Mouse (Mus musculus) adrenal gland, adult 2 months (tissue): ENCODE measurements around the gene Stox2. TPM values are rescaled to one million over a fixed set of nuclear protein-coding genes. Genes with fewer than 3 reads are reported as not detected.
"Not testable (repeated sequence)": the region's sequence is repeated elsewhere in the genome, so short reads cannot be mapped to it uniquely, and the experiment has no call there.

Experiments
- DNase-seq: peaks from one replicate; pipeline ENCODE4 v3.0.0; 2021
- long read RNA-seq: library from polyadenylated mRNA; stranded (forward); transcript quantifications from one replicate; pipeline ENCODE4 v2.0.0, GENCODE M21; 2021
- polyA plus RNA-seq: library from polyadenylated mRNA; depleted of rRNA; stranded (reverse); fragments of >200 nt; gene quantifications from 2 replicates; pipeline ENCODE4 v1.2.3, GENCODE M21; 2012; rRNA removed
- total RNA-seq, 2 experiments: library from RNA; stranded (reverse); gene quantifications; 2 replicates each; pipeline ENCODE4 v1.2.3; 2021

Gene Stox2
- 10 to 100 TPM in 1 of 2 experiments, 1 to 10 TPM in 1; 9.6 to 12.4 TPM for total RNA-seq
- 2.5 and 3.6 TPM in 2 replicates for polyA plus RNA-seq
- long read RNA-seq, partial matches to known transcripts, result 0 of 2 reads
- long read RNA-seq, other reads (novel, unspliced or antisense), result 2 of 2 reads

- no peak for DNase-seq
Observed at GRCm38 (mm10) chr8:47446312-47447046, at the start of gene Stox2. Gene Stox2, minus strand, starts transcription at chr8:47446362.

GRCm38 (mm10) chr8:47495428-47495827, 49.3 kb upstream of the Stox2 start:
- DNase-seq, result no peak

GRCm38 (mm10) chr8:47494602-47495153, 48.5 kb upstream of the Stox2 start:
- DNase-seq, result no peak

GRCm38 (mm10) chr8:47493106-47493505, 46.9 kb upstream of the Stox2 start:
- DNase-seq, result no peak

- no peak for DNase-seq
Observed at GRCm38 (mm10) chr8:47487231-47487630, 41.1 kb upstream of the Stox2 start.

- DNase-seq, result no peak
Observed at GRCm38 (mm10) chr8:47482354-47483071, 36.4 kb upstream of the Stox2 start.

- DNase-seq, result no peak
Observed at GRCm38 (mm10) chr8:47480039-47480438, 33.9 kb upstream of the Stox2 start.

GRCm38 (mm10) chr8:47461650-47462049, 15.5 kb upstream of the Stox2 start:
- peak; percentile 19 for DNase-seq

- no peak for DNase-seq
Observed at GRCm38 (mm10) chr8:47459216-47459749, 13.1 kb upstream of the Stox2 start.

- DNase-seq, result peak; percentile 14
Observed at GRCm38 (mm10) chr8:47458591-47458990, 12.4 kb upstream of the Stox2 start.

- not testable (repeated sequence) for DNase-seq
Observed at GRCm38 (mm10) chr8:47449211-47449610, 3.0 kb upstream of the Stox2 start.

GRCm38 (mm10) chr8:47439271-47439670, 6.9 kb downstream of the Stox2 start:
- no peak for DNase-seq

GRCm38 (mm10) chr8:47437976-47438375, 8.2 kb downstream of the Stox2 start:
- no peak for DNase-seq

- no peak for DNase-seq
Observed at GRCm38 (mm10) chr8:47435861-47436260, 10.3 kb downstream of the Stox2 start.

- no peak for DNase-seq
Observed at GRCm38 (mm10) chr8:47435412-47435811, 10.8 kb downstream of the Stox2 start.

- DNase-seq, result no peak
Observed at GRCm38 (mm10) chr8:47431263-47431662, 14.9 kb downstream of the Stox2 start.

GRCm38 (mm10) chr8:47414258-47414525, 32.0 kb downstream of the Stox2 start:
- not testable (repeated sequence) for DNase-seq

- peak; percentile 83 for DNase-seq
Observed at GRCm38 (mm10) chr8:47413524-47414257, 32.5 kb downstream of the Stox2 start.

GRCm38 (mm10) chr8:47412696-47413523, 33.3 kb downstream of the Stox2 start:
- peak; percentile 54 for DNase-seq

- peak; percentile 16 for DNase-seq
Observed at GRCm38 (mm10) chr8:47411994-47412695, 34.0 kb downstream of the Stox2 start.

GRCm38 (mm10) chr8:47411321-47411720, 34.8 kb downstream of the Stox2 start:
- no peak for DNase-seq
